Mouse (Mus musculus) forebrain, embryonic 16.5 days (tissue): Measurements from ENCODE around the gene Frat2. TPM values are rescaled to one million over a fixed set of nuclear protein-coding genes. Genes with fewer than 3 reads are reported as not detected.

ENCODE experiments used
- ATAC-seq: fragments of 200-750 bp; cut with Nextera tagmentation; 2 replicates; pipeline ENCODE4 v1.8.0; 2017; ENCODE audit warnings: mild to moderate bottlenecking, moderate library complexity
- H3K27ac ChIP-seq: fragments of 300-500 bp; sonication (generic); 2 replicates; pipeline ENCODE4 v1.5.1; 2014; ENCODE audit warnings: low read length, control low read depth
- H3K27me3 ChIP-seq: fragments of 300-500 bp; sonication (generic); replicated peaks from 2 replicates; pipeline ENCODE4 v1.6.1; 2014; ENCODE audit warnings: low read length; ENCODE audit not compliant: control insufficient read depth, insufficient read depth
- H3K36me3 ChIP-seq: fragments of 300-500 bp; sonication (generic); 2 replicates; pipeline ENCODE4 v1.6.1; 2014; ENCODE audit not compliant: control insufficient read depth, insufficient read depth
- H3K4me1 ChIP-seq: fragments of 300-500 bp; sonication (generic); replicated peaks from 2 replicates; pipeline ENCODE4 v1.6.1; 2014; ENCODE audit warnings: low read length; ENCODE audit not compliant: control insufficient read depth, insufficient read depth
- H3K4me2 ChIP-seq: fragments of 300-500 bp; sonication (generic); 2 replicates; pipeline ENCODE4 v1.6.1; 2014; ENCODE audit warnings: mild to moderate bottlenecking, low read length, control low read depth
- H3K4me3 ChIP-seq: fragments of 300-500 bp; sonication (generic); replicated peaks from 2 replicates; pipeline ENCODE4 v1.5.1; 2014; ENCODE audit warnings: mild to moderate bottlenecking, low read length, control low read depth
- H3K9ac ChIP-seq: fragments of 300-500 bp; sonication (generic); replicated peaks from 2 replicates; pipeline ENCODE4 v1.6.1; 2014; ENCODE audit warnings: low read depth, low read length, control low read depth
- H3K9me3 ChIP-seq: fragments of 300-500 bp; sonication (generic); 2 replicates; pipeline ENCODE4 v1.6.1; 2016; ENCODE audit warnings: low read length; ENCODE audit not compliant: control insufficient read depth
- WGBS: fragments of 180-500 bp; shearing (Covaris S2); extraction: QIAGEN DNeasy Blood & Tissue Kit; methylation state at CpG from one replicate; pipeline ENCODE4 v1.1.7; 2014; 5-methylcytosine and 5-hydroxymethylcytosine counted together
- polyA plus RNA-seq: library from polyadenylated mRNA; unstranded; fragments of >200 nt; fragmentation: Nextera tagmentation; extraction: Ambion mirVana; gene quantifications from 2 replicates; pipeline ENCODE4 v1.2.1, GENCODE M21; 2015

Frat2 gene
- polyA plus RNA-seq, 1 experiment from 2014 or later: 10.4 TPM

GRCm38 (mm10) chr19:41837194-41837916, 10.6 kb downstream of the Frat2 start:
- Histone ChIP-seq H3K4me2 (no peak overlapping the region), H3K27ac (no peak overlapping the region), H3K9me3 (no peaks in the 10 kb centered on the region), H3K4me3 (no peak overlapping the region), H3K27me3 (no peaks in the 10 kb centered on the region), H3K36me3 (no peaks in the 10 kb centered on the region), H3K9ac (no peak overlapping the region), H3K4me1 (peaks cover 30% of the 10 kb centered on the region)
- no peak for ATAC-seq
- WGBS: 80% methylated on average over 9 of the region's 9 CpGs

DNA sequence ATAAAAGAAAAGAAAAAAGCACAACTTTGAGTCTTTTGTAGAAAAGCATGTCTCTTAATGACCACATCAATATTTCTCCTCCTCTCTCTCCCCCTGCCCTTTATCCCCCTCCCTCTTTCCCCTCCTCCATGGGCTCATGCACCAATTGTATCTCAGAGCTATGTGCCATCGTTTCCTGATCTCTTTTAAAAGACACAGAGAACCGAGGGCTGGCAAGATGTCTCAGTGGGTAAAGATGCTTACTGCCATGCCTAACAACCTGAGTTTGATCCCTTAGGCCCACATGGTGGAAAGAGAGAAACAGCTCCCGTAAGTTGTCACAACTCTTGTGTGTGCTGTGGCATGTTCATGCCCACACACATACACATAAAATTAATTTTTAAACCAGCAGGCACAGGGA, 11.2 kb downstream of the Frat2 start:
- H3K9me3 ChIP-seq: no peaks in the 10 kb centered on the region
- no peak overlapping the region for H3K4me2 ChIP-seq
- ATAC-seq: no peak
- H3K4me3 ChIP-seq: no peak overlapping the region
- no peaks in the 10 kb centered on the region for H3K27me3 ChIP-seq
- WGBS: 46% methylated on average over 3 of the region's 3 CpGs
- no peak overlapping the region for H3K27ac ChIP-seq
- H3K9ac ChIP-seq: no peak overlapping the region
- peaks cover 36% of the 10 kb centered on the region for H3K4me1 ChIP-seq
- no peaks in the 10 kb centered on the region for H3K36me3 ChIP-seq

DNA sequence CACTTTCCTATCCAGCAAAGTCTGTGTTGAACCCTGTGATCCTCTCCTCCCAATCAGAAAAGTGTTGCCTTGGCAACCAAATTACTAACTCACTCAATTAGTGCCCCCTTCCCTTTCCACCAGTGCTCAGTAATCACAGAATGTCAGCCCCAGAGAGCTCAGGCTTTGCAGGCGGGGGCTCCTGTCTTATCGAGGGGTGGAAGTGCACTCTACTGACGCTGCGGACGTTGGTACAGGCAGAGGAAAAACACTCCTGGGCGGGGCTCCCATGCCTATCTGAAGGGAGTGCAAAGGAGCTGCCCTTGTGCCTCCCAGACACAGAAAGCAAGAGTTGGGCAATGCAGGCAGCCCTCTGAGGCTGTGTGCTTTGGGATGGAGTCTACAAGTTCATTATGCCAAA, 12.1 kb downstream of the Frat2 start:
- H3K36me3 ChIP-seq: no peaks in the 10 kb centered on the region
- H3K27ac ChIP-seq: peak overlapping the region; percentile 80
- H3K9me3 ChIP-seq: no peaks in the 10 kb centered on the region
- peak overlapping the region; percentile 47 for H3K4me2 ChIP-seq
- H3K4me1 ChIP-seq: peaks cover 41% of the 10 kb centered on the region
- H3K27me3 ChIP-seq: no peaks in the 10 kb centered on the region
- H3K4me3 ChIP-seq: peak overlapping the region; percentile 13; the same call in 1 of the 2 replicates
- peak; percentile 91 for ATAC-seq
- H3K9ac ChIP-seq: no peak overlapping the region; the same call in 1 of the 2 replicates
- WGBS: 0% methylated on average over 6 of the region's 6 CpGs

DNA sequence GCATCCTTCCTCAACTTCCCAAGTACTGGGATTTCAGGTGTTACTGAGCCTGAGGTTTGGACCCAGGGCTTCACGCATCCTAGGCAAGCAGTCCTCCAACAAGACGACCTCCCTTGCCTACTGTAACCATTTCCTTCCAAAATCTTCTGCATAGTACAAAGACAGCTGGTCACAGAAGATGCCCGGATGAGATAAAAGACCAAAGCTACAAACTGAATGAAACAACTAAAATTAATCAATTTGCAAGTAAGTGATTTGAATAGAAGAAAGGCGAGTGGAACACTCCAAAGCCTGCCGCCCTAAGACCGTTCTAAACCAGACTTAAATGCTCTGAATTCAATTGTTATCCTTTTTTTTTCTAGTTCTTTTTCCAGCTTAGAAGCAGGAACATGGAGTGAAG, 12.5 kb downstream of the Frat2 start:
- 26% methylated on average over 6 of the region's 6 CpGs for WGBS
- H3K36me3 ChIP-seq: no peaks in the 10 kb centered on the region
- no peak overlapping the region for H3K4me3 ChIP-seq
- no peaks in the 10 kb centered on the region for H3K9me3 ChIP-seq
- no peaks in the 10 kb centered on the region for H3K27me3 ChIP-seq
- peak overlapping the region; percentile 47 for H3K4me2 ChIP-seq
- H3K4me1 ChIP-seq: peaks cover 43% of the 10 kb centered on the region
- H3K9ac ChIP-seq: no peak overlapping the region
- H3K27ac ChIP-seq: peak overlapping the region; percentile 60; the same call in 1 of the 2 replicates
- no peak for ATAC-seq

DNA sequence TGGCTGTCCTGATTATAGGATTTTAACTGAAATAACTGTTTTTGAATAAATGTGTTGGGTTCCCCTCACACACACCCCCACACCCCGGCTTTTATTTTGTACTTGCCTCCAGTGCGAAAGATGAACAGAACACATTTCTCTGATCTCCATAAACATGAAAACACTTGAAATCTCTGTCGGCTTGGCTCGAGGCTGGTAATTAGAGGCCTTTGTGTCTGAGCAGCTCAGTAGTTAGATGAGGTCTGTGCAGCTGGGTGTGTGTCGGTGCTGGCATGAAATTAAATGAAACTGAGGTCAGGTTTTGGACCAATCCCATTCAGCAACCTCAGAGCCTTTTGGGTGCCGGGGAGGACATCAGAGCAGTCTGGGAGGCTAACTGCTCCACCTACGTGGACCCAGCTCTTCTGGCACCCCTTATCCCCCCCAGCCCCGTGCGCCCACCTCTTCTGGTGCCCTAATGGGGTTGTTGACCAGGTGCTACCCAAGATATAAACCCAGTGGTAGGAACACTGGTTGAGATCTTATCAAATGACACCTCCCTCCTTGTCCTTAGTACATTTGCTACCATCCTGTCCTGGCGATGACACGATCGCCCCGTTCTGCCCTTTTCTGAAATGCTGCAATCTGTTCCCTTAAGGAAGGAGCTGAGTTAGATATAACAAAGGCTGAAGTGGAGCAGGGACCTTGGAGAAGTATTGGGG, 15.3 kb downstream of the Frat2 start:
- Histone ChIP-seq H3K4me1 (peaks cover 45% of the 10 kb centered on the region), H3K27me3 (no peaks in the 10 kb centered on the region), H3K36me3 (no peaks in the 10 kb centered on the region), H3K9ac (peak overlapping the region; percentile 81), H3K4me3 (peak overlapping the region; percentile 79), H3K27ac (peak overlapping the region; percentile 82), H3K4me2 (peak overlapping the region; percentile 82), H3K9me3 (no peaks in the 10 kb centered on the region)
- no peak for ATAC-seq
- WGBS: 41% methylated on average over 13 of the region's 13 CpGs

GRCm38 (mm10) chr19:41831718-41832391, 16.1 kb downstream of the Frat2 start:
- Histone ChIP-seq H3K4me1 (peaks cover 45% of the 10 kb centered on the region), H3K4me2 (peak overlapping the region; percentile 82), H3K36me3 (no peaks in the 10 kb centered on the region), H3K9ac (peak overlapping the region; percentile 81), H3K27me3 (no peaks in the 10 kb centered on the region), H3K27ac (peak overlapping the region; percentile 82), H3K9me3 (no peaks in the 10 kb centered on the region), H3K4me3 (peak overlapping the region; percentile 79)
- 7% methylated on average over 14 of the region's 14 CpGs for WGBS
- ATAC-seq: no peak

DNA sequence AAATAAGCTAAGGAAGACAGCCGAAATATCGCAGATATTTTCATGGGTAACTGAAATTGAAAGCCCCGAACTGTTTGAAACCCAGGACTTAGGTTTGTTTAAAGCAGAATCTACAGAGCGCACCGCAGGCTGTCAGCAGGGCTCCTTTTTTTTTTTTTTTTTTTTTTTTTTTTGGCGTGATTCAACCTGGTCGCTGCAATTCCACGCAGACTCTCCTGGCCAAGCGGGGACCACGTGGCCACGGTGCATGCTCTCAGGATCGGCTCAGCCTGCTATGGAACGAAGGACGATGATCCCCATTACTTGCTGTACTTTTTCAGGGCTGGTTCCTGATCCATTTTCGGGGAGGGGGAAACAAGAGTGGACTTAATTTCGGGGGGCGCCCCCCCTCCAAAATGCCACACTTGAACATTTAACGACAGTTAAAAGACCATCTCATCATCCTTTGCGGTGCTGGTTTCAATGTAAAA, 16.8 kb downstream of the Frat2 start:
- Histone ChIP-seq H3K36me3 (no peaks in the 10 kb centered on the region), H3K27me3 (no peaks in the 10 kb centered on the region), H3K27ac (peak overlapping the region; percentile 98), H3K4me3 (peak overlapping the region; percentile 79), H3K4me2 (peak overlapping the region; percentile 82), H3K9ac (peak overlapping the region; percentile 81), H3K4me1 (peaks cover 41% of the 10 kb centered on the region), H3K9me3 (no peaks in the 10 kb centered on the region)
- ATAC-seq: no peak
- WGBS: under 1% methylated on average over 19 of the region's 19 CpGs

DNA sequence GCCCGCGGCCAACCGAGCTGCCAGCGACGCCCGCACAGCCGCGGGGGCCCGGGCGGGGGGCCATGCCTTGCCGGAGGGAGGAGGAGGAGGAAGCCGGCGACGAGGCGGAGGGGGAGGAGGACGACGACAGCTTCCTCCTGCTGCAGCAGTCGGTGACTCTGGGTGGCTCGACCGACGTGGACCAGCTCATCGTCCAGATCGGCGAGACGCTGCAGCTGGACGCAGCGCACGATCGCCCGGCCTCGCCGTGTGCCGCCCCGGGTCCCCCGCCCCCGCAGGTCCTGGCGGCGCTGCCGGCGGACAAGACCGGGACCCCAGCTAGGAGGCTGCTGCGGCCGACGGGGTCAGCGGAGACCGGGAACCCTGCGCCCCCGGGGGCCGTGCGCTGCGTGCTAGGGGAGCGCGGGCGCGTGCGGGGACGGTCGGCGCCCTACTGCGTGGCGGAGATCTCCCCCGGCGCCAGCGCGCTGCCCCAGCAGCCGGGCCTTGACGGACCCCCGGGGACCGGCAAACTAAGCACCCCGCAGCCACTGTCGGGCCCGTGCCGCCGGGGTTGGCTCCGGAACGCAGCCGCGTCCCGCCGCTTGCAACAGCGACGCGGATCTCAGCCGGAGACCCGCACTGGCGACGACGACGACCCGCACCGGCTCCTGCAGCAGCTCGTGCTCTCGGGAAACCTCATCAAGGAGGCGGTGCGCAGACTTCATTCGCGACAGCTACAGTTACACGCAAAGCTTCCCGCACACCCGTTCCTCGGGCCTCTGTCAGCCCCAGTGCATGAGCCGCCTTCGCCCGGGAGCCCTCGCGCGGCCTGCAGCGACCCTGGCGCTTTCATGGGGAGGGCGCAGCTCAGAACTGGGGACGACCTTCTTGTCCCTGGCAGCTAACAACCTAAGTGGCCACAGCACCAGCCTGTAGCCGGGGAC, 17.6 kb downstream of the Frat2 start:
- peak overlapping the region; percentile 98 for H3K27ac ChIP-seq
- ATAC-seq: peak; percentile 57

More for the DNA sequence above, 17.6 kb downstream of the Frat2 start:
- H3K4me3 ChIP-seq: peak overlapping the region; percentile 79
- H3K9me3 ChIP-seq: no peaks in the 10 kb centered on the region
- no peaks in the 10 kb centered on the region for H3K27me3 ChIP-seq
- peaks cover 34% of the 10 kb centered on the region for H3K4me1 ChIP-seq
- H3K36me3 ChIP-seq: no peaks in the 10 kb centered on the region
- H3K9ac ChIP-seq: peak overlapping the region; percentile 81
- under 1% methylated on average over 103 of the region's 112 CpGs for WGBS
- peak overlapping the region; percentile 82 for H3K4me2 ChIP-seq
